Mouse (Mus musculus) subcutaneous adipose tissue, adult 2 months (tissue): ENCODE data around the gene Csk. TPM values are rescaled to one million over a fixed set of nuclear protein-coding genes. Genes with fewer than 3 reads are reported as not detected.

ENCODE experiments used
- polyA plus RNA-seq: library from polyadenylated mRNA; depleted of rRNA; stranded (reverse); fragments of >200 nt; gene quantifications from 2 replicates; pipeline ENCODE4 v1.2.3, GENCODE M21; 2012; ENCODE audit warnings: low replicate concordance; rRNA removed

Gene Csk
- polyA plus RNA-seq: 55.4 and 57.6 TPM in 2 replicates

GRCm38 (mm10) chr9:57653283-57653682 is at the start of gene Csk:
TSS of gene Csk (minus strand) at chr9:57653631.

GRCm38 (mm10) chr9:57687751-57688150 is 34.3 kb upstream of the Csk start, which contains the start of gene Cyp1a1:
TSS of gene Cyp1a1 (plus strand) at chr9:57687928.

GRCm38 (mm10) chr9:57683520-57683919 is 30.1 kb upstream of the Csk start, which contains the start of gene Cyp1a2:
TSS of gene Cyp1a2 (minus strand) at chr9:57683703.

GRCm38 (mm10) chr9:57620674-57621073 is 32.8 kb downstream of the Csk start, which contains the start of gene Lman1l:
TSS of gene Lman1l (minus strand) at chr9:57620774.

GRCm38 (mm10) chr9:57606139-57606851 is 47.1 kb downstream of the Csk start, which contains the start of gene Cplx3:
TSS of gene Cplx3 (minus strand) at chr9:57606281.

GRCm38 (mm10) chr9:57589224-57590126 is 64.0 kb downstream of the Csk start, which contains the start of gene Ulk3:
TSS of gene Ulk3 (plus strand) at chr9:57589452.

Other genes starting within 250 kb of the Csk start
- gene Ppcdc, start 213.5 kb downstream of the Csk start, polyA plus RNA-seq: 40.6 and 42.8 TPM in 2 replicates
- gene Scamp5, start 185.6 kb downstream of the Csk start, polyA plus RNA-seq: 31.3 and 41.5 TPM in 2 replicates
- gene Rpp25, start 149.6 kb downstream of the Csk start, polyA plus RNA-seq: 0.64 and 2.9 TPM in 2 replicates
- 340 and 349 TPM in 2 replicates for gene Cox5a, start 132.4 kb downstream of the Csk start, polyA plus RNA-seq
- gene Fam219b, start 116.1 kb downstream of the Csk start, polyA plus RNA-seq: 9.7 and 18.3 TPM in 2 replicates
- 36.8 and 58.0 TPM in 2 replicates for gene Mpi, start 100.9 kb downstream of the Csk start, polyA plus RNA-seq
- 80.3 and 132 TPM in 2 replicates for gene Scamp2, start 92.7 kb downstream of the Csk start, polyA plus RNA-seq
- gene Ulk3, start 64.2 kb downstream of the Csk start, polyA plus RNA-seq: 28.6 and 44.0 TPM in 2 replicates
- not detected in 2 replicates for gene Cplx3, start 47.4 kb downstream of the Csk start, polyA plus RNA-seq
- not detected in 2 replicates for gene Lman1l, start 32.9 kb downstream of the Csk start, polyA plus RNA-seq
- 0.08 TPM in 1 of 2 replicates, not detected in the other for gene Cyp1a2, start 30.1 kb upstream of the Csk start, polyA plus RNA-seq
- gene Cyp1a1, start 34.3 kb upstream of the Csk start, polyA plus RNA-seq: 1.3 and 3.2 TPM in 2 replicates
- gene Edc3, start 54.9 kb upstream of the Csk start, polyA plus RNA-seq: 10.7 and 15.8 TPM in 2 replicates
- 92.5 and 124 TPM in 2 replicates for gene Clk3, start 112.2 kb upstream of the Csk start, polyA plus RNA-seq
- gene Arid3b, start 183.2 kb upstream of the Csk start, polyA plus RNA-seq: 5.8 and 8.3 TPM in 2 replicates